Mouse (Mus musculus): ENCODE data around the gene Ern1. TPM values are rescaled to one million over a fixed set of nuclear protein-coding genes. Genes with fewer than 3 reads are reported as not detected.

Ern1 gene
- polyA plus RNA-seq, 1 experiment from 2014 or later: 3.9 TPM

DNA sequence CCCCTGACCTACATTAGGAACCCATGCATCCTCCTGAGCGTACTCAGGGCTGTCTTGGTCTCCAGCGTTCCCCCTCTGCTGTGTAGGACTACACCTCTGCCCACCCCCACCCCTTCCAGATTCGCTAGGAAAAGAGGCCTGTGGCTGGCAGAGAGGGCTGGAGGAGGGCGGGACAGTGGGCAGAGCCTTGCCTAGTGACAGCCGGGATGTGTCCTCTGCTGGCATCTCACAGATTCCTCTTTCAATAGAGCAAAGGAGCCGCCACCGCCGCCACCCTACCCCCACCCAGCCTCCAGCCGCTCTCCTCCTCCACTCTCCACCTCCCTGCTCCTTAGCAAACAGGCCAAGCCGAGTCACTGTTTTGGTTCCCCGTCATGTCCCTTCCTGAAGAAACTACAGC is 122.9 kb downstream of the Ern1 start:
- WGBS: 6% methylated on average over 11 of the region's 11 CpGs
- Histone ChIP-seq H3K4me2 (peak overlapping the region; percentile 57), H3K4me1 (peaks cover 22% of the 10 kb centered on the region), H3K4me3 (0 out of 2 replicates have a peak overlapping the region, but pooled peaks have one; percentile 27), H3K27ac (replicated peaks) (0 out of 2 replicates have a peak overlapping the region, but pooled peaks have one; percentile 13), H3K9me3 (no peaks in the 10 kb centered on the region), H3K9ac (peak overlapping the region; percentile 69), H3K27me3 (replicated peaks) (no peaks in the 10 kb centered on the region), H3K36me3 (no peaks in the 10 kb centered on the region)
- no peak for ATAC-seq (ENCODE audit: extremely low read depth, insufficient number of reproducible peaks, low FRiP score, low TSS enrichment)

- Histone ChIP-seq H3K27ac (replicated peaks) (no peak overlapping the region), H3K4me3 (no peak overlapping the region), H3K4me1 (peaks cover 10% of the 10 kb centered on the region), H3K27me3 (replicated peaks) (no peaks in the 10 kb centered on the region), H3K36me3 (no peaks in the 10 kb centered on the region), H3K4me2 (no peak overlapping the region), H3K9ac (no peak overlapping the region), H3K9me3 (no peaks in the 10 kb centered on the region)
- ATAC-seq (ENCODE audit: extremely low read depth, insufficient number of reproducible peaks, low FRiP score, low TSS enrichment): no peak
- WGBS: 19% methylated on average over 5 of the region's 5 CpGs
Measured at GRCm38 (mm10) chr11:106359350-106359749, 128.3 kb downstream of the Ern1 start.

GRCm38 (mm10) chr11:106355382-106356128 is 132.1 kb downstream of the Ern1 start:
- peaks cover 19% of the 10 kb centered on the region for H3K4me1 ChIP-seq
- 40% methylated on average over 19 of the region's 19 CpGs for WGBS
- no peak overlapping the region for H3K4me3 ChIP-seq
- H3K9ac ChIP-seq: 0 out of 2 replicates have a peak overlapping the region, but pooled peaks have one; percentile 25
- peak overlapping the region; percentile 2; the same call in 1 of the 2 replicates for H3K27ac ChIP-seq (replicated peaks)
- H3K9me3 ChIP-seq: no peaks in the 10 kb centered on the region
- no peaks in the 10 kb centered on the region for H3K27me3 ChIP-seq (replicated peaks)
- ATAC-seq (ENCODE audit: extremely low read depth, insufficient number of reproducible peaks, low FRiP score, low TSS enrichment): no peak
- H3K4me2 ChIP-seq: no peak overlapping the region
- no peaks in the 10 kb centered on the region for H3K36me3 ChIP-seq

GRCm38 (mm10) chr11:106354181-106354580 is 133.5 kb downstream of the Ern1 start:
- Histone ChIP-seq H3K9ac (no peak overlapping the region), H3K36me3 (no peaks in the 10 kb centered on the region), H3K4me1 (peaks cover 19% of the 10 kb centered on the region), H3K27me3 (replicated peaks) (no peaks in the 10 kb centered on the region), H3K27ac (replicated peaks) (no peak overlapping the region), H3K4me2 (no peak overlapping the region), H3K4me3 (no peak overlapping the region), H3K9me3 (no peaks in the 10 kb centered on the region)
- ATAC-seq (ENCODE audit: extremely low read depth, insufficient number of reproducible peaks, low FRiP score, low TSS enrichment): no peak
- 63% methylated on average over 1 of the region's 1 CpGs for WGBS

GRCm38 (mm10) chr11:106353188-106353587 is 134.5 kb downstream of the Ern1 start, which contains the start of gene Scn4a:
Gene Scn4a, minus strand, starts transcription at chr11:106353288.
- Histone ChIP-seq H3K27me3 (replicated peaks) (no peaks in the 10 kb centered on the region), H3K4me1 (peaks cover 19% of the 10 kb centered on the region), H3K4me2 (no peak within 1 kb of the TSS), H3K9ac (no peak within 1 kb of the TSS), H3K9me3 (no peaks in the 10 kb centered on the region), H3K4me3 (no peak within 1 kb of the TSS), H3K36me3 (no peaks in the 10 kb centered on the region), H3K27ac (replicated peaks) (no peak within 1 kb of the TSS)
- ATAC-seq (ENCODE audit: extremely low read depth, insufficient number of reproducible peaks, low FRiP score, low TSS enrichment): no peak
- 81% methylated on average over 12 of the region's 12 CpGs for WGBS

DNA sequence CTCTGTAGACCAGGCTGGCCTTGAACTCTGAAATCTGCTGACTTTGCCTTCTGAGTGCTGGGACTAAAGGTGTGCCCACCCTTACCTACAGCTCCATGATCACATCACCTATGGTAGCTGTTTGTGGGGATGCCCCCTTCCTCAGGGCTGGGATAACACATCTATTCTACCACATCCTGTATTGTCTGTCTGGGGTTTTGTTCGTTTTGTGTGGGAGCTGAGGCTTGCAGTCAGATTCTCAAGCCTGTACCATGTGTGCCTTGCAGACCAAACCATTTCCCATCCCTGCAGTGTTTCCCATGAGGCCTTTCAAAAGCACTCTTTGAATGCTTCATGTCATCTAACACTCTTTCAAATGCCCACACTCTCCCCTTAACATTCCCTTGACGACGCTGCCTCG is 135.7 kb downstream of the Ern1 start:
- WGBS: 40% methylated on average over 4 of the region's 4 CpGs
- no peaks in the 10 kb centered on the region for H3K9me3 ChIP-seq
- ATAC-seq (ENCODE audit: extremely low read depth, insufficient number of reproducible peaks, low FRiP score, low TSS enrichment): no peak

GRCm38 (mm10) chr11:106351253-106351652 is 136.4 kb downstream of the Ern1 start:
- no peak for ATAC-seq (ENCODE audit: extremely low read depth, insufficient number of reproducible peaks, low FRiP score, low TSS enrichment)
- no peak overlapping the region for H3K4me3 ChIP-seq
- H3K36me3 ChIP-seq: no peaks in the 10 kb centered on the region
- 55% methylated on average over 3 of the region's 3 CpGs for WGBS
- H3K4me1 ChIP-seq: peaks cover 19% of the 10 kb centered on the region
- no peak overlapping the region for H3K9ac ChIP-seq
- no peaks in the 10 kb centered on the region for H3K9me3 ChIP-seq
- no peak overlapping the region for H3K4me2 ChIP-seq
- H3K27ac ChIP-seq (replicated peaks): no peak overlapping the region
- H3K27me3 ChIP-seq (replicated peaks): no peaks in the 10 kb centered on the region

More for the DNA sequence above, 135.7 kb downstream of the Ern1 start:
- H3K27ac ChIP-seq (replicated peaks): no peak overlapping the region
- H3K9ac ChIP-seq: no peak overlapping the region
- H3K36me3 ChIP-seq: no peaks in the 10 kb centered on the region
- H3K27me3 ChIP-seq (replicated peaks): no peaks in the 10 kb centered on the region
- H3K4me1 ChIP-seq: peaks cover 19% of the 10 kb centered on the region
- no peak overlapping the region for H3K4me3 ChIP-seq
- H3K4me2 ChIP-seq: no peak overlapping the region

DNA sequence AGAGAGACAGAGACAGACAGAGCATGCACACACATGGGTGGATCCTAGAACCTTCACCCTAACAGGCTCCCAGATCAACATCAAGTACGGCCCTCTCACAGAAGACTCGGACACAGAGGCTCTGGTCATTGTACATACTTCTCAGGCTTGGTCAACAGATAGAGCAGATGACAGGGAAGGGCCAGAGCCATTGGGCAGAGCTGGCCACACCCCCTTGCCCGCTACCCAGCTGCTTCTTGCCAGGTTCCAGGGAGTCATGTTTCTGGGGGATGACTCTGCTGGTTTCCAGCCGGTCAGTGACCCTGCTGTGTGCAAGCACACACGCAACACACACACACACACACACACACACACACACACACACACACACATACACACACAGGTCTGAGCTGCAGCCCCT is 136.8 kb downstream of the Ern1 start:
- no peak overlapping the region for H3K9ac ChIP-seq
- ATAC-seq (ENCODE audit: extremely low read depth, insufficient number of reproducible peaks, low FRiP score, low TSS enrichment): no peak
- no peaks in the 10 kb centered on the region for H3K36me3 ChIP-seq
- peaks cover 17% of the 10 kb centered on the region for H3K4me1 ChIP-seq
- WGBS: 47% methylated on average over 5 of the region's 5 CpGs
- H3K9me3 ChIP-seq: no peaks in the 10 kb centered on the region
- H3K27ac ChIP-seq (replicated peaks): no peak overlapping the region
- no peak overlapping the region for H3K4me3 ChIP-seq
- H3K27me3 ChIP-seq (replicated peaks): no peaks in the 10 kb centered on the region
- H3K4me2 ChIP-seq: no peak overlapping the region

DNA sequence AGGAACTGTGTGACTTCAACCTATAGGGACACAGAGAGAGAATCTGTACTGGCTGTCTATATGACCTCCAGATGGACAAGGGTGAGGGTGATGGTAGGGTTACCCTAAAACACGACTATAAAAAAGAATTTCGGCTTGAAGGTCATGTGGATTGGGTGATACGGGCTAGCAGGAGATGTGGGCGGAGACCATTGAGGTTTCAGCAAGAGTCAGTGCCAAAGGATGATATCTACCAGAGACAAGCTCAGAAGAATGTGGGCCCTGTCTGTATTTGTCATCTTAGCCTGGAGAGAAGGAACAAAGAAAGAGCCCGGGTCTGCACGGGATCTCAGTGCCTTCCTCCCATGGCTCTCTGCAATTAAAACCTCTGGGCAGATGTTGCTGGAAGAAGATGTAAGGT is 137.9 kb downstream of the Ern1 start:
- Histone ChIP-seq H3K4me1 (peaks cover 10% of the 10 kb centered on the region; the same call in 1 of the 2 replicates), H3K4me3 (no peak overlapping the region), H3K4me2 (no peak overlapping the region), H3K9me3 (no peaks in the 10 kb centered on the region), H3K27me3 (replicated peaks) (no peaks in the 10 kb centered on the region), H3K27ac (replicated peaks) (no peak overlapping the region), H3K36me3 (no peaks in the 10 kb centered on the region), H3K9ac (no peak overlapping the region)
- no peak for ATAC-seq (ENCODE audit: extremely low read depth, insufficient number of reproducible peaks, low FRiP score, low TSS enrichment)
- WGBS: 70% methylated on average over 6 of the region's 6 CpGs

DNA sequence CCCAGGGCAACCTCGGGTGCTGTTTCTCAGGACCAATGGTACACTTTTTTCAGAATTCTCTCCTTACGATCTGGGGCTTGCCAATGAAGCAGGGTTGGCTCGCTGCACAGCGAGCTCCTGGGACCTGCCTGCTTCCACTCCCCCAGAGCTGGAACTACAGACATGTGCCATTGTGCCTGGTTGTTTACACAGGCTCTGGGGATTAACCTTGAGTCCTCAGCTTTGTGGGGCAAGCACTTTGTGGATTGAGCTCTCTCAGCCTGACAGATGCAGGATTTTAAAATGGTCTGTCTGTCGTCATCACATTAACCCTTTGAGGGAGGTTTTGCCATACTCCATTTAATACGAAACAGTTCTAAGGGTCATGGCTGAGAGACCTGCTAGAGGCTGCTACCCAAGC is 142.7 kb downstream of the Ern1 start:
- H3K4me2 ChIP-seq: no peak overlapping the region
- no peak overlapping the region for H3K27ac ChIP-seq (replicated peaks)
- no peak overlapping the region for H3K4me3 ChIP-seq
- no peak for ATAC-seq (ENCODE audit: extremely low read depth, insufficient number of reproducible peaks, low FRiP score, low TSS enrichment)
- peaks cover 12% of the 10 kb centered on the region for H3K4me1 ChIP-seq
- no peaks in the 10 kb centered on the region for H3K9me3 ChIP-seq
- no peak overlapping the region for H3K9ac ChIP-seq
- H3K36me3 ChIP-seq: no peaks in the 10 kb centered on the region
- peaks cover 6% of the 10 kb centered on the region; the same call in 1 of the 2 replicates for H3K27me3 ChIP-seq (replicated peaks)
- WGBS: 51% methylated on average over 6 of the region's 6 CpGs

Data from heart, embryonic 13.5 days (tissue).